Mouse (Mus musculus): ENCODE data around the gene Poc1a. TPM values are rescaled to one million over a fixed set of nuclear protein-coding genes. Genes with fewer than 3 reads are reported as not detected.

The Poc1a gene
- total RNA-seq, 2 experiments from 2014 or later, result 3.2 to 4.3 TPM

- no peak for DNase-seq (ENCODE audit: low spot score in 2 of 2)
These were observed 80.3 kb downstream of the Poc1a start for GRCm38 (mm10) chr9:106361140-106361539.

- no peak for DNase-seq (ENCODE audit: low spot score in 2 of 2)
These were observed 84.5 kb downstream of the Poc1a start for GRCm38 (mm10) chr9:106365333-106365732.

- no peak for DNase-seq (ENCODE audit: low spot score in 2 of 2)
These were observed 85.3 kb downstream of the Poc1a start for GRCm38 (mm10) chr9:106366188-106366587.

- DNase-seq (ENCODE audit: low spot score in 2 of 2), result no peak
These were observed 86.1 kb downstream of the Poc1a start for GRCm38 (mm10) chr9:106367001-106367400.

- DNase-seq (ENCODE audit: low spot score in 2 of 2), result peak; percentile 97
These were observed 86.8 kb downstream of the Poc1a start for GRCm38 (mm10) chr9:106367592-106368111.

- peak; percentile 88 to 90 for DNase-seq (ENCODE audit: low spot score in 2 of 2)
These were observed 87.4 kb downstream of the Poc1a start, which contains the start of gene Dusp7 for GRCm38 (mm10) chr9:106368112-106368717. Gene Dusp7 (plus strand): TSS chr9:106368632.

GRCm38 (mm10) chr9:106368831-106369501 is 88.1 kb downstream of the Poc1a start:
- DNase-seq (ENCODE audit: low spot score in 2 of 2), result peak; percentile 46 to 56

- DNase-seq (ENCODE audit: low spot score in 2 of 2), result no peak
These were observed 89.1 kb downstream of the Poc1a start for GRCm38 (mm10) chr9:106369801-106370485.

GRCm38 (mm10) chr9:106370620-106371383 is 89.9 kb downstream of the Poc1a start:
- no peak for DNase-seq (ENCODE audit: low spot score in 2 of 2)

GRCm38 (mm10) chr9:106371384-106371671 is 90.5 kb downstream of the Poc1a start:
- DNase-seq (ENCODE audit: low spot score in 2 of 2), result no peak

GRCm38 (mm10) chr9:106371776-106372175 is 90.9 kb downstream of the Poc1a start:
- peak; percentile 37 to 65 for DNase-seq (ENCODE audit: low spot score in 2 of 2)

GRCm38 (mm10) chr9:106372431-106373412 is 91.9 kb downstream of the Poc1a start:
- no peak for DNase-seq (ENCODE audit: low spot score in 2 of 2)

- DNase-seq (ENCODE audit: low spot score in 2 of 2), result no peak
These were observed 93.1 kb downstream of the Poc1a start for GRCm38 (mm10) chr9:106373973-106374372.

GRCm38 (mm10) chr9:106377247-106377646 is 96.4 kb downstream of the Poc1a start:
- DNase-seq (ENCODE audit: low spot score in 2 of 2), result no peak

- DNase-seq (ENCODE audit: low spot score in 2 of 2), result no peak
These were observed 97.2 kb downstream of the Poc1a start for GRCm38 (mm10) chr9:106378045-106378444.

GRCm38 (mm10) chr9:106378753-106379152 is 97.9 kb downstream of the Poc1a start:
- DNase-seq (ENCODE audit: low spot score in 2 of 2), result no peak

- no peak for DNase-seq (ENCODE audit: low spot score in 2 of 2)
These were observed 105.5 kb downstream of the Poc1a start for GRCm38 (mm10) chr9:106386181-106386864.

GRCm38 (mm10) chr9:106392828-106393527 is 112.1 kb downstream of the Poc1a start:
- DNase-seq (ENCODE audit: low spot score in 2 of 2), result no peak

- DNase-seq (ENCODE audit: low spot score in 2 of 2), result no peak
These were observed 112.7 kb downstream of the Poc1a start for GRCm38 (mm10) chr9:106393548-106393947.

All from adrenal gland, adult 18-20 months (tissue).